In genomic region chr14:50924281-50925064, GRCm38 (mm10) we compare ENCODE assay signal across 8 mouse cellular contexts. TPM values are rescaled to one million over a fixed set of nuclear protein-coding genes. Genes with fewer than 3 reads are reported as not detected.
DNase-seq lines count a peak whose midpoint lies in the region; ATAC-seq lines count a peak whose summit lies in the region.

Gene Osgep, minus strand, starts transcription at chr14:50924893.
Gene Apex1, plus strand, starts transcription at chr14:50924968.

- ATAC-seq in inflammation-experienced regulatory T-cells, adult 6 months: peak; percentile 95
- peak; percentile 94 for ATAC-seq in megakaryocyte-erythroid progenitor cell, adult 5-6 weeks (replicated peaks; ENCODE audit: low FRiP score, low TSS enrichment, poor library complexity, severe bottlenecking)

- peak; percentile 97 to 99 for DNase-seq in adrenal gland, adult (ENCODE audit: inconsistent age in 2 of 2, low spot score in 1 of 2)
- DNase-seq in embryo, embryonic 10.5 days (ENCODE audit: low spot score): peak; percentile 99
- peak; percentile 95 for DNase-seq in gastrocnemius, postnatal 14 days
- peak; percentile 97 to 98 for DNase-seq in left cerebral cortex, postnatal 10 days (ENCODE audit: extremely low spot score in 1 of 2, low spot score in 2 of 2)
- peak; percentile 96 for DNase-seq in right cerebral cortex, postnatal 25 days
- peak; percentile 94 to 97 for DNase-seq in urinary bladder, postnatal 4 days (ENCODE audit: low spot score in 2 of 2)

- intact Hi-C loops in gastrocnemius, postnatal 14 days (cut with DNase I; ENCODE audit: low total_unique reads): no loop called here
- intact Hi-C loops in left cerebral cortex, postnatal 10 days (cut with DNase I): loop anchor here (5.0 kb wide), 1 partner anchor 97 kb away; no protein-coding TSS in a partner anchor

RNA-seq across cellular contexts. Expression of gene Osgep, which starts in this region (rescaled TPM):
- total RNA-seq in gastrocnemius, postnatal 14 days (2021): 10 to 100 TPM; 40.0 to 42.1 TPM
- 10 to 100 TPM; 68.7 to 77.3 (median 74.3) TPM for polyA plus RNA-seq in inflammation-experienced regulatory T-cells, adult 6 months (2017; shearing (Covaris generic))
- 10 to 100 TPM; 29.9 to 34.2 TPM for total RNA-seq in left cerebral cortex, postnatal 10 days (2021)
- total RNA-seq in megakaryocyte-erythroid progenitor cell, adult 5-6 weeks (2014; fragmentation: Nextera tagmentation): 76.3 and 83.3 TPM in 2 replicates
- total RNA-seq in megakaryocyte-erythroid progenitor cell, adult 5-6 weeks (2017): 80.5 and 105 TPM in 2 replicates

RNA-seq across cellular contexts. Expression of gene Apex1, which starts in this region (rescaled TPM):
- total RNA-seq in gastrocnemius, postnatal 14 days (2021): 10 to 100 TPM; 32.7 to 33.4 TPM
- polyA plus RNA-seq in inflammation-experienced regulatory T-cells, adult 6 months (2017; shearing (Covaris generic)): 100 to 1,000 TPM in 1 of 3 experiments, 10 to 100 TPM in 2; 54.2 to 100 (median 91.0) TPM
- total RNA-seq in left cerebral cortex, postnatal 10 days (2021): 10 to 100 TPM; 65.8 to 66.3 TPM
- total RNA-seq in megakaryocyte-erythroid progenitor cell, adult 5-6 weeks (2014; fragmentation: Nextera tagmentation): 152 and 166 TPM in 2 replicates
- total RNA-seq in megakaryocyte-erythroid progenitor cell, adult 5-6 weeks (2017): 202 and 220 TPM in 2 replicates

Comparison
In these comparisons a context has a peak if more than half of its experiments do, and no peak if none do; other contexts are left out.
1. Peak in every context shown above with its lines: DNase-seq and ATAC-seq.